Mouse (Mus musculus): ENCODE measurements around the gene Ttc7b. TPM values are rescaled to one million over a fixed set of nuclear protein-coding genes. Genes with fewer than 3 reads are reported as not detected.

Ttc7b gene
- polyA plus RNA-seq, 1 experiment from 2014 or later, result 5.6 TPM

DNA sequence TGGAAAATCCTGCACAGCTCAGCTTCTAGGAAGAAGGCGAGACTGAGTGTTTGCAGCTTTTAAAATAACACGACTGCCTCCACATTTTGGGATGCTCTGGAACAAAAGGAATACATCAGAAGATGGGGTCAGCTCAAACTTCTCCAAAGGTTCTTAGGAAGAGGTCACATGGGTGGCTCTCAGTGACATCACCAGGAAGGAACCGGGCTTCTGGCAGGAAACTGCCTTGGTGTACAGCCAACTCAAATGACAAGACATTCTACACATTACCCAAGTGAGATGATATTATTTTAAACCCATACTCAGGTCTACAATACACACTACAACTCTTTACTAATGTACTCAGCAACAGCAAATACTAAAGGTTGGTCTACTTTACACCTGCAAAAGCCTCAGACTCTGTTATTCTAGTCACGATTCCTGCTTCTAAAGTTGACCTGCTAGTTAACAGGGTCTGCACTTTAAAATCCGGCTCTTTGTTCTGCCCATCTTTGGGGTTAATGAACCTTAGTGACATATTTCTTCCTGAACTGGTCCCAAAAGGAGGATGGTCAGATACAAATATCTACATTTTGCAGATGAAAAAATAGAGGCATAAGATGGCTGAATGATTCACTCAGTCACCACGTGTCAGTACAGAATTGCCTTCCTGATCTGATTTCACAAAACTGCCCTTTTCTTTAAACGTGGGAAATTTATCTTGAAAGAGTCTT is 18.0 kb upstream of the Ttc7b start:
- Histone ChIP-seq H3K4me3 (replicated peaks) (no peak overlapping the region), H3K9ac (no peak overlapping the region), H3K4me1 (no peaks in the 10 kb centered on the region), H3K36me3 (no peaks in the 10 kb centered on the region), H3K27ac (replicated peaks) (no peak overlapping the region), H3K9me3 (replicated peaks) (no peaks in the 10 kb centered on the region), H3K4me2 (replicated peaks) (no peak overlapping the region), H3K27me3 (no peaks in the 10 kb centered on the region)
- ATAC-seq (ENCODE audit: insufficient number of reproducible peaks, low FRiP score, low TSS enrichment, low read depth), result no peak
- 62% methylated on average over 7 of the region's 7 CpGs for WGBS

- no peak for ATAC-seq (ENCODE audit: insufficient number of reproducible peaks, low FRiP score, low TSS enrichment, low read depth)
- WGBS, result 66% methylated on average over 11 of the region's 11 CpGs
- no peaks in the 10 kb centered on the region for H3K36me3 ChIP-seq
Observed at GRCm38 (mm10) chr12:100537091-100537490, 16.5 kb upstream of the Ttc7b start.

GRCm38 (mm10) chr12:100535028-100535427 is 14.4 kb upstream of the Ttc7b start:
- H3K4me2 ChIP-seq (replicated peaks), result no peak overlapping the region
- H3K36me3 ChIP-seq, result no peaks in the 10 kb centered on the region
- ATAC-seq (ENCODE audit: insufficient number of reproducible peaks, low FRiP score, low TSS enrichment, low read depth), result no peak
- WGBS, result 73% methylated on average over 12 of the region's 12 CpGs
- H3K27me3 ChIP-seq, result no peaks in the 10 kb centered on the region
- no peak overlapping the region for H3K27ac ChIP-seq (replicated peaks)
- no peak overlapping the region for H3K9ac ChIP-seq
- H3K4me3 ChIP-seq (replicated peaks), result no peak overlapping the region
- H3K4me1 ChIP-seq, result no peaks in the 10 kb centered on the region
- H3K9me3 ChIP-seq (replicated peaks), result no peaks in the 10 kb centered on the region

More at GRCm38 (mm10) chr12:100537091-100537490, 16.5 kb upstream of the Ttc7b start:
- Histone ChIP-seq H3K4me3 (replicated peaks) (no peak overlapping the region), H3K27me3 (no peaks in the 10 kb centered on the region), H3K27ac (replicated peaks) (no peak overlapping the region), H3K4me2 (replicated peaks) (no peak overlapping the region), H3K9ac (no peak overlapping the region), H3K9me3 (replicated peaks) (no peaks in the 10 kb centered on the region), H3K4me1 (no peaks in the 10 kb centered on the region)

DNA sequence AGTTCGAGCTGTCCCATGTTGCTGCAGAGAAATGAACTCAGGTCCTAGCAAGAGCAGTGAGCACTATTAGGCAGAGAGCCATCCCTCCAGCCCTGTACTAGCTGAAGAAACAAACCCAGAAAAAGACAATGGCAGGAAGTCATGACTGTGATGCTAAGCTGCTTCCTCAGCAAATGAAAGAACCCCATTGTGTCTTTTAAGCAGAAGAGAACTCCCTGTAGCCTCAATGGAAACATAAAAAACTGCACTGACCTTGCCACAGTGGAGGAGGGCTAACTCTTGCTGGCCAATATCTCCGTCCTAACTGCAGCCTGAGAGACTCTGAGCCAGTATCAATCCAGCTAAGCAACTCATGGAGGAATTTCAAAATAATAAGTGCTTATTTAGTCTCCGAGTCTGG is 13.4 kb upstream of the Ttc7b start:
- no peaks in the 10 kb centered on the region for H3K9me3 ChIP-seq (replicated peaks)
- no peaks in the 10 kb centered on the region for H3K36me3 ChIP-seq
- 52% methylated on average over 3 of the region's 3 CpGs for WGBS
- H3K4me2 ChIP-seq (replicated peaks), result no peak overlapping the region
- no peaks in the 10 kb centered on the region for H3K27me3 ChIP-seq
- peaks cover 1% of the 10 kb centered on the region; the same call in 1 of the 2 replicates for H3K4me1 ChIP-seq
- ATAC-seq (ENCODE audit: insufficient number of reproducible peaks, low FRiP score, low TSS enrichment, low read depth), result no peak
- H3K4me3 ChIP-seq (replicated peaks), result no peak overlapping the region
- no peak overlapping the region for H3K9ac ChIP-seq
- H3K27ac ChIP-seq (replicated peaks), result 0 out of 2 replicates have a peak overlapping the region, but pooled peaks have one; percentile 22

DNA sequence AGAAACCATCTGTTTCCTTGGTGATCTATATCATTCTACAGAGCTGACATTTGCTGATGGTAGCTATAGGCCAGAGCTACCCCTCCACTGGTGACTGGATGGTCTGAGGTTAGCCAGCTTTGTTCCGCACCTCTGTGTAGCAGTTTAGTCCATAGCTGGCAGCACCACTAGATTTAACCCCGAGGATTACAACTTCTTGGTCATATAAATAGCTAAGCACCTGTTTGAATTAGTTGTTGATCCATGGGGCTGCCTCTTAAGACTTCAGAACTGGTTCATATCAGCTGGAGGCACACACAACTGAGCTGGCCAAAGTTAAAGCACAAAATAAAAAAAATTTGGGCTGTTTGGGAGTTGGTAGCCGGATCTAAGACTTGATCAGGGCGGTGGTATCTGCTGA is 12.6 kb upstream of the Ttc7b start:
- 71% methylated on average over 4 of the region's 4 CpGs for WGBS

GRCm38 (mm10) chr12:100531740-100532139 is 11.1 kb upstream of the Ttc7b start:
- WGBS, result 73% methylated on average over 1 of the region's 1 CpGs
- Histone ChIP-seq H3K27me3 (no peaks in the 10 kb centered on the region), H3K9me3 (replicated peaks) (no peaks in the 10 kb centered on the region), H3K36me3 (no peaks in the 10 kb centered on the region), H3K27ac (replicated peaks) (no peak overlapping the region), H3K4me3 (replicated peaks) (no peak overlapping the region), H3K4me2 (replicated peaks) (no peak overlapping the region), H3K9ac (no peak overlapping the region), H3K4me1 (peaks cover 12% of the 10 kb centered on the region)
- ATAC-seq (ENCODE audit: insufficient number of reproducible peaks, low FRiP score, low TSS enrichment, low read depth), result no peak

More for the DNA sequence above, 12.6 kb upstream of the Ttc7b start:
- Histone ChIP-seq H3K9me3 (replicated peaks) (no peaks in the 10 kb centered on the region), H3K9ac (no peak overlapping the region), H3K4me1 (peaks cover 5% of the 10 kb centered on the region; the same call in 1 of the 2 replicates), H3K4me3 (replicated peaks) (no peak overlapping the region), H3K36me3 (no peaks in the 10 kb centered on the region), H3K27ac (replicated peaks) (no peak overlapping the region), H3K27me3 (no peaks in the 10 kb centered on the region), H3K4me2 (replicated peaks) (no peak overlapping the region)
- no peak for ATAC-seq (ENCODE audit: insufficient number of reproducible peaks, low FRiP score, low TSS enrichment, low read depth)

- H3K4me3 ChIP-seq (replicated peaks), result no peak overlapping the region
- ATAC-seq (ENCODE audit: insufficient number of reproducible peaks, low FRiP score, low TSS enrichment, low read depth), result no peak
- no peaks in the 10 kb centered on the region for H3K27me3 ChIP-seq
- H3K9me3 ChIP-seq (replicated peaks), result no peaks in the 10 kb centered on the region
- H3K4me1 ChIP-seq, result peaks cover 12% of the 10 kb centered on the region
- 77% methylated on average over 5 of the region's 5 CpGs for WGBS
- no peak overlapping the region for H3K9ac ChIP-seq
- no peak overlapping the region for H3K4me2 ChIP-seq (replicated peaks)
- no peaks in the 10 kb centered on the region for H3K36me3 ChIP-seq
- no peak overlapping the region for H3K27ac ChIP-seq (replicated peaks)
Observed at GRCm38 (mm10) chr12:100530871-100531270, 10.2 kb upstream of the Ttc7b start.

DNA sequence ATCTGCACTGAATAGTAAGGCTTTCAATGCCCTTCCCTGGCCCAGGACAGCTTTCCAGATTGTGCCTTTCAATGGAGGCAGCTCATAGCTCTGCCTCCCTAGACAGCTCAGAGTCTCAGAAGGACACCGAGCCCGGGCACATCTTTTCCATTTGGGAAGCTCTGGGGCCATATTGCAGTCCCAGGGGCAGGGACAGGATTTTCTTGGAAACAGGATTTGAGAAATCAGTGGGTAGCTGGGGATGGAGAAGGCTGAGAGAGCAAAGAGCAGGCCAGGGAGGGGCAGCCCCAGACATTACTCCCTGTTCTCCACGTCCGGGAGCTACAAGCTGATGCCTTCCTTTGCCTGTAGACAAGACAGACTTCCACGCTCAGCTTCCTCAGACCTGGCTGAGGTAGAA is 9.0 kb upstream of the Ttc7b start:
- H3K9ac ChIP-seq, result no peak overlapping the region
- H3K27ac ChIP-seq (replicated peaks), result no peak overlapping the region
- no peak for ATAC-seq (ENCODE audit: insufficient number of reproducible peaks, low FRiP score, low TSS enrichment, low read depth)
- peaks cover 12% of the 10 kb centered on the region for H3K4me1 ChIP-seq
- no peaks in the 10 kb centered on the region for H3K27me3 ChIP-seq
- H3K9me3 ChIP-seq (replicated peaks), result no peaks in the 10 kb centered on the region
- no peak overlapping the region for H3K4me3 ChIP-seq (replicated peaks)
- WGBS, result 65% methylated on average over 5 of the region's 5 CpGs
- H3K4me2 ChIP-seq (replicated peaks), result no peak overlapping the region
- H3K36me3 ChIP-seq, result no peaks in the 10 kb centered on the region

DNA sequence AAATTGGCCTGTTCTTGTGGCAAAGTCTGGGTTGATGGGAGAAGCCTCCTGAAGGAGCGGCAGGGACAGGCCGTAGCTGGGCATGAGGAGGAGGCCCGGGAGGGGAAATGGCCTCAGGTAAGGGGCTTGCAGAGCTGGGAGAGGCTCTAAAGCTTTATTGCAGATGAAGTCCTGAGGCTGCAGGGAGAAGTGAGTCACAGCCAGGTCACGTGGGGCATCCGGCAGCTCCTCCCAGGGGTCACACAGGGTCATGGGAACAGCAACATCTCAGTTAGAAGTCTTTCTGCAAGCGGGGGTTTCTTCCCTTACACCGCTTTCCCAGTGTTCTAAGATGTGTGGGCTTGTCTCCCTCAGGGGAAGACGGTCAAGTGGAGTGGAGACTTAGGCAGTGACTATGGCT is 8.5 kb upstream of the Ttc7b start:
- ATAC-seq (ENCODE audit: insufficient number of reproducible peaks, low FRiP score, low TSS enrichment, low read depth), result no peak
- H3K4me2 ChIP-seq (replicated peaks), result no peak overlapping the region
- no peak overlapping the region for H3K9ac ChIP-seq
- H3K36me3 ChIP-seq, result no peaks in the 10 kb centered on the region
- H3K4me3 ChIP-seq (replicated peaks), result no peak overlapping the region
- H3K4me1 ChIP-seq, result peaks cover 12% of the 10 kb centered on the region
- H3K27ac ChIP-seq (replicated peaks), result no peak overlapping the region
- WGBS, result 19% methylated on average over 8 of the region's 8 CpGs
- H3K27me3 ChIP-seq, result no peaks in the 10 kb centered on the region
- no peaks in the 10 kb centered on the region for H3K9me3 ChIP-seq (replicated peaks)

DNA sequence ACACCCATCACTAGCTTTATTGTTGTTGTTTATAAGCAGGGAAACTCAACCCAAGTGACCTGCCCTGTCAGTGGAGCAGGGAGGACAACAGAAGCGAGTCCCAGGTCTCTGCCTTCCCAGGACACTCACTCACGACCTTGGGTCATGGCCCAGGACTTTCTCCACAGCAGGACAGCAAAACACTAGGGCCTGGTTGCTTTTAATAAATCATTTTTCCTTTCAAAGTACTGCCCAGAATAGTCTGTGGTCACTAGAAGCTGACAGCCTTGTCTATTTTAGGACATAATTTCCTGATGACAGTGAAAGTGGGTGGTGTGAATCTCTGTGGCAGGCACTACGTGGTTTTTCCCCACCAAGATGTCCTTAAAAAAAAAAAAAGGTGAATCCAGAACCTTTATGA is 7.6 kb upstream of the Ttc7b start:
- Histone ChIP-seq H3K9ac (no peak overlapping the region), H3K9me3 (replicated peaks) (no peaks in the 10 kb centered on the region), H3K27me3 (no peaks in the 10 kb centered on the region), H3K36me3 (no peaks in the 10 kb centered on the region), H3K4me2 (replicated peaks) (peak overlapping the region; percentile 49; the same call in 1 of the 2 replicates), H3K4me3 (replicated peaks) (no peak overlapping the region), H3K27ac (replicated peaks) (no peak overlapping the region), H3K4me1 (peaks cover 12% of the 10 kb centered on the region)
- 64% methylated on average over 3 of the region's 3 CpGs for WGBS
- no peak for ATAC-seq (ENCODE audit: insufficient number of reproducible peaks, low FRiP score, low TSS enrichment, low read depth)

DNA sequence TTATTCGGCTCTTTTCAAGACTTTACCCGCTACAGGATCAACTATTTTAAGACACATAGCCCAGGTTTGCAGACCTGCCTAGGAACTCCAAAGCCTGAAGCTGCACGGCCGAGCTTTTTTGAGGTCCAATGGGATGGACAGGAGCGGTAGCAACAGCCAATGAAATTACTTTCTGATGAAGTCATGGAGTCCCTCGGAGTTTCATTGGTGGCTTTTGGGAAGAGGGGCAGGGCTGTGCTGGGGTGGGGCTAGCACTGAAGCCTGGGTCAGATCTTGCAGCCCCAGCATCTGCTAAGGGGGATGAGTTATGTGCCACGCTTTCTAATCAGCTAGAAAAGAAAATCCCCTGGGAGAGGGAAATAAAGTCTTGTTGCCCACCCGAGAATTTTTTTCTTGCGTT is 7.1 kb upstream of the Ttc7b start:
- H3K4me1 ChIP-seq, result peaks cover 12% of the 10 kb centered on the region
- H3K4me3 ChIP-seq (replicated peaks), result peak overlapping the region; percentile 24
- WGBS, result 9% methylated on average over 9 of the region's 9 CpGs

GRCm38 (mm10) chr12:100527241-100527640 is 6.6 kb upstream of the Ttc7b start:
- H3K4me1 ChIP-seq, result peaks cover 12% of the 10 kb centered on the region
- no peaks in the 10 kb centered on the region for H3K36me3 ChIP-seq
- H3K4me2 ChIP-seq (replicated peaks), result peak overlapping the region; percentile 49
- peak overlapping the region; percentile 24 for H3K4me3 ChIP-seq (replicated peaks)
- ATAC-seq (ENCODE audit: insufficient number of reproducible peaks, low FRiP score, low TSS enrichment, low read depth), result no peak
- H3K27me3 ChIP-seq, result no peaks in the 10 kb centered on the region
- no peaks in the 10 kb centered on the region for H3K9me3 ChIP-seq (replicated peaks)
- H3K27ac ChIP-seq (replicated peaks), result no peak overlapping the region
- H3K9ac ChIP-seq, result no peak overlapping the region
- WGBS, result 57% methylated on average over 9 of the region's 9 CpGs

More for the DNA sequence above, 7.1 kb upstream of the Ttc7b start:
- Histone ChIP-seq H3K36me3 (no peaks in the 10 kb centered on the region), H3K27me3 (no peaks in the 10 kb centered on the region), H3K9me3 (replicated peaks) (no peaks in the 10 kb centered on the region), H3K27ac (replicated peaks) (no peak overlapping the region), H3K4me2 (replicated peaks) (peak overlapping the region; percentile 49), H3K9ac (no peak overlapping the region)
- ATAC-seq (ENCODE audit: insufficient number of reproducible peaks, low FRiP score, low TSS enrichment, low read depth), result peak; percentile 93

Data from embryonic facial prominence, embryonic 15.5 days (tissue).